Mouse (Mus musculus): ENCODE data around the gene Tmem138. TPM values are rescaled to one million over a fixed set of nuclear protein-coding genes. Genes with fewer than 3 reads are reported as not detected.

Tmem138 gene
- polyA plus RNA-seq (2011; ENCODE audit: insufficient read length, low read depth, missing spikeins) = 21.1 and 22.8 TPM in 2 replicates

GRCm38 (mm10) chr19:10576690-10577561 is at the start of gene Tmem138, which contains the start of gene Cyb561a3:
Gene Tmem138 (minus strand): TSS chr19:10577362.
Gene Cyb561a3 (plus strand): TSS chr19:10577172.
- H3K4me3 ChIP-seq (ENCODE audit: insufficient read depth, low read length) = peak within 1 kb of the TSS; percentile 62
- peaks cover 4% of the 10 kb centered on the region; the same call in 1 of the 2 replicates for H3K4me1 ChIP-seq (ENCODE audit: control insufficient read depth, insufficient read depth, low read length)
- TF ChIP-seq POLR2A (IDR thresholded peaks at IDR 0.05; ENCODE audit: low read depth, low read length) (peak; percentile 88), CTCF (IDR thresholded peaks at IDR 0.05; ENCODE audit: borderline replicate concordance, insufficient read depth, low read length) (no peak)
- H3K27ac ChIP-seq (ENCODE audit: insufficient read depth, low read length) = peak within 1 kb of the TSS; percentile 80

DNA sequence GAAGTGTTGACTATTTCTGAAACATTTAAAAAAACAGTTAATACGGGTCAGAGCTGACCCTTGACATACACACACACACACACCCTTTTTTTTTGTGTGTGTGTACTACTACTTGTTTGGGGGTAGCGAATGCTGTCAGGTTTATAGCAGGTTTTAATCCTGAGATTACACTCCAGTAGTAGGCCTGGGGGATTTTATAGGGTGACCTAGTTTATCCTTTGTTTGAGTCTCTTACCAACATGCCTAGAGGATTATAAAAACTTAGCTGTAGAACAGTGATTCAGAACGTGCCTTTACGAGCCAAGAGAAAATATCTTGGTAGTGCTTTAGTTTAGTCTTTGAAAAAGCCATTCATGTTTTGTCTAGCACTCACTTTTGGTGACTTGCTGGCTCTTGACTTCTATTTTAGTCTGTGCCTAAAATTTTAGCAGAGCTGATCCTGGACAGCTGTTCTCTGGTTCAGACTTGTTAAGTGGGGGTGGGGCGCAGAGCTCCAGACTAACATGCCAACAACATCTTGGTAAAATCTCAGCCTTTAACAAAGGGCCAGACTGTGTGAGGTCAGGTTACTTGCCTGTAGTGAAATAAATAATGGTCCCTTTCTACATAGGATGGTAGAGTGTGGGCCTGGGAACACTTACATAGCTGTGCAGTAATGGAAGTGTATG is 31.5 kb upstream of the Tmem138 start:
- Histone ChIP-seq H3K4me3 (ENCODE audit: insufficient read depth, low read length) (no peak overlapping the region), H3K27ac (ENCODE audit: insufficient read depth, low read length) (no peak overlapping the region), H3K4me1 (ENCODE audit: control insufficient read depth, insufficient read depth, low read length) (peaks cover 19% of the 10 kb centered on the region)
- TF ChIP-seq CTCF (IDR thresholded peaks at IDR 0.05; ENCODE audit: borderline replicate concordance, insufficient read depth, low read length) (no peak), POLR2A (IDR thresholded peaks at IDR 0.05; ENCODE audit: low read depth, low read length) (no peak)

DNA sequence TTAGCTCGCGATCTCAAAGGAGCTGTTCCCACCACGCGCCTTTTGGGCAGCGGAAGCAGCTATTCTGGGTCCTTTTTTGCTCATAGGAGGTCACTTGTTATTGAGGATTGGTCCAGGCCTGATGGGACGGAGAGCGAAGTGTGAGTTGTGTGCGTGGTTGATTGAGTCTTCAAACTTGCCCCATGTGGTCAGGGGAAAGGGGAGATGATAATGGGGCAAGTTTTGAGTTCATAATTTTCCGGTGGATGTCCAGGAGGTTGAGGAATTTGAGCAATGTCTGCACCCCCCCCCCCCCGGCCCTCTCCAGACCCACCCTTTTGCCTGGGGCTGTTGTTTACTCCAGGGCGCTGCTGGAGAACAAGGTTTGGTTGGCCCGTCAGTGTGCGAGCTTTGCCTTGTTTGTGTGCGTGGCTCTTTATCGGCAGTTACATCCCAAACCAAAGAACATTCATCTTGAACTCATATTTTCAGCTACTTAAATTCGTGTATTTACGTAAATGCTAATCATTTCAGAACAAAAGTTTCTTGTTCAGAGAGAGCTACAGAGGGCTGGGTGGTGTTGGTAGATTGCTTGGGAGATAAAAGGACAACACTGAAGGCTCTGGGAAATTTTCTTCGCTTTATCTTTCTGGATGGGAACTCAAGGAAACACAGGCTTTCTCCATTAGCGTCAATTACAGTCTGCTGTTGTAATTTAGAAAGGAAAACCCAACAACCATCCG is 28.9 kb upstream of the Tmem138 start:
- no peak; the same call in 1 of the 2 replicates for TF ChIP-seq POLR2A (IDR thresholded peaks at IDR 0.05; ENCODE audit: low read depth, low read length)
- TF ChIP-seq CTCF (IDR thresholded peaks at IDR 0.05; ENCODE audit: borderline replicate concordance, insufficient read depth, low read length) = no peak
- Histone ChIP-seq H3K27ac (ENCODE audit: insufficient read depth, low read length) (peak overlapping the region; percentile 73), H3K4me1 (ENCODE audit: control insufficient read depth, insufficient read depth, low read length) (peaks cover 29% of the 10 kb centered on the region), H3K4me3 (ENCODE audit: insufficient read depth, low read length) (peak overlapping the region; percentile 88)

GRCm38 (mm10) chr19:10605293-10605900 is 28.2 kb upstream of the Tmem138 start, which contains the start of the genes Ddb1 and Tkfc:
Gene Ddb1 (plus strand): TSS chr19:10605327.
Gene Tkfc (minus strand): TSS chr19:10605654.
- TF ChIP-seq POLR2A (IDR thresholded peaks at IDR 0.05; ENCODE audit: low read depth, low read length) = peak; percentile 90
- peak; percentile 40; the same call in 1 of the 2 replicates for TF ChIP-seq CTCF (IDR thresholded peaks at IDR 0.05; ENCODE audit: borderline replicate concordance, insufficient read depth, low read length)
- Histone ChIP-seq H3K4me1 (ENCODE audit: control insufficient read depth, insufficient read depth, low read length) (peaks cover 29% of the 10 kb centered on the region), H3K4me3 (ENCODE audit: insufficient read depth, low read length) (peak within 1 kb of the TSS; percentile 88), H3K27ac (ENCODE audit: insufficient read depth, low read length) (peak within 1 kb of the TSS; percentile 85)

- Histone ChIP-seq H3K4me3 (ENCODE audit: insufficient read depth, low read length) (peak overlapping the region; percentile 60), H3K27ac (ENCODE audit: insufficient read depth, low read length) (peak overlapping the region; percentile 85), H3K4me1 (ENCODE audit: control insufficient read depth, insufficient read depth, low read length) (peaks cover 24% of the 10 kb centered on the region)
- TF ChIP-seq CTCF (IDR thresholded peaks at IDR 0.05; ENCODE audit: borderline replicate concordance, insufficient read depth, low read length) (no peak), POLR2A (IDR thresholded peaks at IDR 0.05; ENCODE audit: low read depth, low read length) (peak; percentile 47; the same call in 1 of the 2 replicates)
Measured at GRCm38 (mm10) chr19:10604534-10604933, 27.4 kb upstream of the Tmem138 start.

GRCm38 (mm10) chr19:10603660-10604523 is 26.7 kb upstream of the Tmem138 start:
- peaks cover 22% of the 10 kb centered on the region for H3K4me1 ChIP-seq (ENCODE audit: control insufficient read depth, insufficient read depth, low read length)
- TF ChIP-seq POLR2A (IDR thresholded peaks at IDR 0.05; ENCODE audit: low read depth, low read length) (no peak), CTCF (IDR thresholded peaks at IDR 0.05; ENCODE audit: borderline replicate concordance, insufficient read depth, low read length) (no peak)
- H3K27ac ChIP-seq (ENCODE audit: insufficient read depth, low read length) = peak overlapping the region; percentile 85
- H3K4me3 ChIP-seq (ENCODE audit: insufficient read depth, low read length) = no peak overlapping the region

DNA sequence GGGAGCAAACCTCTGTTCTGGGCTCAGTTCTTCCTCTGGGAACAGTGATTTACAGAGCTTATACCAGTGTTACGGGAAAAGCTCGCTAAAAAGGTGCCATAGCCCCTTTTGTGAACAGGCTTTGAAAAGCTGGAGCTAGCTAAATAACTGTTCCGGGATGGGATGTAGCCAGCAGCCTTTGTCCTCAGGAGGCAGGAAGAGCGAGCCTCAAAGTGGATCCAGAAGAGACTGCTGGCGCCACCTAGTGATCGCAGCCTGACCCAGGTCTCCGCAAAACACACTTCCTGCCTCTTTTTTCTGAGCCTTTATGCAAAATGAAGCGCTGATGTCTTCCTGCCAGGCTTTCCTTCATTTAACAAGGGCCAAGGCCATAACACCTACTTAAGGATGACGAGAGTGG is 25.6 kb upstream of the Tmem138 start:
- peak overlapping the region; percentile 7; the same call in 1 of the 2 replicates for H3K4me3 ChIP-seq (ENCODE audit: insufficient read depth, low read length)
- peak overlapping the region; percentile 93 for H3K27ac ChIP-seq (ENCODE audit: insufficient read depth, low read length)
- TF ChIP-seq CTCF (IDR thresholded peaks at IDR 0.05; ENCODE audit: borderline replicate concordance, insufficient read depth, low read length) = peak; percentile 77
- peak; percentile 66 for TF ChIP-seq POLR2A (IDR thresholded peaks at IDR 0.05; ENCODE audit: low read depth, low read length)
- H3K4me1 ChIP-seq (ENCODE audit: control insufficient read depth, insufficient read depth, low read length) = peaks cover 18% of the 10 kb centered on the region

DNA sequence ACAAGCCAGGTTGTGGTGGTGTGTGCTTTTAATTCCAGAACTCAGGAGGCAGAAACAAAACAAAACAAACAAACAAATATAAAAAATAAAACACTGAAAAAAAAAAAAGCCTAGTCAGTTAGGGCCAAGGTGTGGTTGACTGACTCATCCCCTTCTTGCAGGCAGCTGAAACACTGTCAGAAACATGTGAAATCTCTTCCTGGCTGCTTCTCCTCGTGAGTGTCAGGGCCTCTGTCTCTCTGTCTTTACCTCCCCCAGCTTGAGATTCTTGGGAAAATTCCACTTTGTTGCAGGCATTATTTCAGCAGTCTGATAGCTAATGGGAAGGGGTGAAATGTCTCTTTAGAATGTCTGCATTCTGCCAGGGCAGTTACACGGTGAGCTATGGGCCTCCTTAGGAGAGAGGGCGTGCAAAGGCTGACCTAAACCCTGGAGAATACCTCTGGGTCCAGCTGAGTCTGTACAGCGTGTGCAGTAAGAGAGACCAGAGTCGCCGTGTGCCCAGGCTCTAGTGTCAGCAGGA is 25.1 kb upstream of the Tmem138 start:
- H3K4me3 ChIP-seq (ENCODE audit: insufficient read depth, low read length) = peak overlapping the region; percentile 7; the same call in 1 of the 2 replicates
- TF ChIP-seq CTCF (IDR thresholded peaks at IDR 0.05; ENCODE audit: borderline replicate concordance, insufficient read depth, low read length) (no peak), POLR2A (IDR thresholded peaks at IDR 0.05; ENCODE audit: low read depth, low read length) (no peak; the same call in 1 of the 2 replicates)

More for the DNA sequence above, 25.1 kb upstream of the Tmem138 start:
- H3K27ac ChIP-seq (ENCODE audit: insufficient read depth, low read length) = peak overlapping the region; percentile 93
- H3K4me1 ChIP-seq (ENCODE audit: control insufficient read depth, insufficient read depth, low read length) = peaks cover 18% of the 10 kb centered on the region
